Mouse (Mus musculus) cerebellum, postnatal 10 days (tissue): ENCODE results near the gene Senp8.

Experiments used
- DNase-seq, 2 experiments: peaks; one replicate each; pipeline ENCODE4 v3.0.0; 2021; ENCODE audit warnings: mixed read lengths in 2 of 2

Gene Senp8

DNA sequence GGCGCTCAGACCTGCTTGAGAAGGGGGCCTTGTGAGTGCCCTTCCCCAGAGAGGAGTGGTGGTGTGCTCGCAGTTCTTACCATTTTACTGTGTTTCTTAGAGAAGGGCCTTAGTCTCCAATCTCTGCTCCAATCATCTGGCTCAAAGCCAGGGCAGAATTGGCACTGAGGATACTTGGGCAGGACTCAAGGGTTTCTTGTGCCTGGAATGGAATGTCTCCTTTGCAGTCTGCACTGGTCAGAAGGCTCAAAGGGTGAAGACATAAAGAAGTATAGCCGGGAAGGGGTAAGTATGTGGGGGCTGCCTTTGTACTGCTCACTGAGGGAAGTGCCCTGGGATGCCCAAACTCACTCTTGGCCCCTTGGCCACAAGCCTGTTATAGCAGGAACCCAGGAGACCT lies 41.3 kb downstream of the Senp8 start:
- DNase-seq: peak; percentile 70 to 71

DNA sequence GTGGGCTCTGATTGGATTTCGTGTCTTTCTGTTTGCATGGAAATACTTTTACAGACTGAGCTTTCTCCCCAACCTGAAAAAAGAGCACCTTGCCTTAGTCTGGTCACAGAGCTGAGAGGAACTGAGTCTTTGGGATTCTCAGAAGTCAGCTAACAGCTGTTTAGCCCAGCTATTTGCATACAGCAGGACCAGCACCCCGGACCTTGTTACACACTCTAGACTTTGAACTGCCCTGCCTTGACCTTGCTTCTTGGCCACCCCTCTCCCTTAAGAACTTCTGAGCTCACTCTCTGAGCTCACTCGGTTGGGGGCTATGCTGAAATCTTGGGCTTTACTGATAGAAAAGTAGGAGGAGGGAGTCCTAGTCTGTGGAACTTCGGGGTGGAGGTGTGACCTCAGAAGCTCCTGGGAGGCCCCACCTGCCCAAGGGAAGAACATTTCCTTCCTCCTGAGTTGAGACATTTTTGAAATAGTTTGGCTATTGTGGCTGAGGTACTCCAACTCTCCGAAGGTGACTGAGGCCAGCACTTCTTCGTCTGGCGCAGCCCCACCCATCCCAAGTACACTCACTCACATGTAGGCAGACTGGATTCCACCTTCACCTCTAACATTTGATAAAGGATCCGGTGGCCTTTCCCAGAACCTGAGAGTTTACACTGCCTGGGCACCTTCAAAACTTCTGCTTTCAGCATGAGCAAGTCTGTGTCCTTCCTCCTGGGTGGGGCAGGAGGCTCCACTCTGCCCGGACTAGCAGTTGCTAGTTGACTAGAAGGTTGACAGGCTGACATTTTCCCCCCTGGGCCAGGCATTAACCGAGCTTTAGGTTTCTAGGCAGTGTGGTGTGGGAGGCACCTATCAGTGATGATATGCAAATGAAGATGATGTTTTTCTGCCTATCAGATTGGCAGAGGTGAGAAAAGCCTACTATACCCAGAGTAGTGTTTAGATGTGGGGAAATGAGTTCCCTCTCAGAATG lies 43.4 kb downstream of the Senp8 start:
- DNase-seq: no peak

- DNase-seq: no peak
Observed at GRCm38 (mm10) chr9:59703099-59703498, 47.4 kb downstream of the Senp8 start.

DNA sequence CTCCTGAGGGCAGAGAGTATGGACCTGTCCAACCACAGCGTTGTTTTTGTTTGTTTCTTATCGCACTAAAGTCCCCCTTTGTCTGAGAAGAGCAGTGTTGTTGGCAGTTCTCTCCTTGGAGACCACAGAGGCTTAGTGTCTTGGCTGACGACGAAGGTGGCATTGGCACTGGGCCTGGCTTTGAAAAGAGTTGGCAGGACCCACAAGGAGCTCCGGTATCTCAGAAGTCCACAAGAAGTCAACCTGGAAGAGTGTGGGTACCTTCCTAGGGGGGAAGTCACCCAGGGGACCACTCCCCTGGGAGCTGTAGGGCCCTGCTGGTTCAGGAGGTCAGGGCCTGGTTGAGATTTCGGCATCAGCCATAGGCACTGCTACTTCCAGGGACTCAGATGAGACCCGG lies 49.4 kb downstream of the Senp8 start:
- peak; percentile 45 to 53 for DNase-seq

GRCm38 (mm10) chr9:59696381-59696780 lies 54.1 kb downstream of the Senp8 start:
- DNase-seq: no peak

- DNase-seq: no peak
Observed at GRCm38 (mm10) chr9:59695451-59695813, 55.1 kb downstream of the Senp8 start.

DNA sequence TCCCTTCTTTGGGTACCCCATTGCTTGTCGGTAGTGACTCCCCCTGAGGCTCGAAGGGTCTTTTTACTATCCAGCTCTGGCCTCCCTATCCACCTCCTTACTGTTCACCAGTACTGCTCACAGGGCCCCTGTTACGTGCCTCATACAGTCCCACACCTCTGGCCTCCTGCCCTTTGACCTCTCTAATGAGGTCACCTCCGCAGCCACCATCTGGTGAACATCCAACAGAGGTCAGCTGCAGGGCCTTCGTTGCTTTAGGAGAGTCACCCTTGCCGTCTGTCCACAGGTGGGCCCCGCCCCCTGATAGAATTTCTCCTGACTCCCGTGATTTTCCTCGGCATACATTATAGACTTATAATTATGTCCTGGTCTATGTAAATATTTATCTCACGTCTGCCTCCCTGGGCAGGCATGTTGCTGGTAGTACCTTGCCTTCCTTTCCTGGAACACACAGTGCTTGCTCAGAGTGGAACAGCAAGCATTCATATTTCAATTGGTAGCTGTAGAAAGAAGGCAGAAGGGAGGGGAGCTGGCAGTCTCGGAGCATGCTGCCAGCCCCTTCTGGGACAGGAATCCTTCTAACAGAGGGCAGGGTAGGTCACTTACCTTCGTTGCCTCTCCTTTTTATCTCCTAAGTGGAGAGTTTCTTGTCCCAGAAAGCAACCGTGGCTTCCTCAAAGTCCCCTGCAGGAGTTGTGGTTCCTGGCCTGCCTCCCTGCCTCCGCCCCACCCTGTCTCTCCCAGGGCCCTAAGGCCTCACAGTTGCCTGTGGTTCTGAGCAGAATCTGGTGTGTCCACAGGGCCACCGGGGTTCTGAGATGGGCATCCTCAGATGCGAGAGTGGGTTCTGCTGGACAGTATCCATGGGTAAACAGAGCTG lies 55.7 kb downstream of the Senp8 start:
- DNase-seq: peak in 1 of 2 experiments; percentile 26

DNA sequence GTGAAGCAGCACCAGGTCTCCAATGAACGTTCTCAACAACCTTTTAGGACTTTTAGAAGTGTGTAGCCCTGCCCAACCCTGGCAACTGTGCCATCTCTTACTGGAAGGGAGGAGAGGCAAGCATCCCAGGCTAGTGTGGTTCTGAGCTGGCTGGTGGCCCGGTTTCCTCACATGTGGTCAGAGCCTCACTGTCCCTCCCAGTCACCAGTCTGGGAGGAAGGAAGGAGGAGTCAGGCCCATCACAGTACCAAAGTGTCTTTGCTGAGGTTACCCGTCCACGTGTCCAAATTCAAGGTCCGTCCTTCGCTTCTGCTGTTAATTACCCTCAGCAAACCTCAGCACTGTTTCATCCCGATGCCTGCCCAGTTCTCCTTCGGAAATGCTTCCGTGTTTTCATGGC lies 58.4 kb downstream of the Senp8 start:
- peak; percentile 79 to 82 for DNase-seq

GRCm38 (mm10) chr9:59691635-59692094 lies 58.8 kb downstream of the Senp8 start:
- DNase-seq: peak; percentile 86 to 90

- no peak for DNase-seq
Observed at GRCm38 (mm10) chr9:59687416-59688046, 63.0 kb downstream of the Senp8 start.
